Mouse (Mus musculus) brain, adult 2 months (tissue): ENCODE data around the gene Tln2.

ENCODE experiments used
- DNase-seq: peaks from one replicate; pipeline ENCODE4 v3.0.0; 2011; ENCODE audit warnings: low read depth, low spot score

The Tln2 gene

GRCm38 (mm10) chr9:67209451-67209850 is 350.1 kb downstream of the Tln2 start:
- DNase-seq: peak; percentile 76

- DNase-seq: no peak
Measured at GRCm38 (mm10) chr9:67208420-67208819, 351.1 kb downstream of the Tln2 start.

- no peak for DNase-seq
Measured at GRCm38 (mm10) chr9:67205175-67205574, 354.3 kb downstream of the Tln2 start.

GRCm38 (mm10) chr9:67196609-67197008 is 362.9 kb downstream of the Tln2 start:
- DNase-seq: peak; percentile 55

- peak; percentile 21 for DNase-seq
Measured at GRCm38 (mm10) chr9:67195306-67195705, 364.2 kb downstream of the Tln2 start.

GRCm38 (mm10) chr9:67191488-67192331 is 367.8 kb downstream of the Tln2 start:
- DNase-seq: no peak

- DNase-seq: peak; percentile 70
Measured at GRCm38 (mm10) chr9:67187686-67188085, 371.8 kb downstream of the Tln2 start.

GRCm38 (mm10) chr9:67187182-67187581 is 372.3 kb downstream of the Tln2 start:
- no peak for DNase-seq

GRCm38 (mm10) chr9:67184556-67184955 is 374.9 kb downstream of the Tln2 start:
- no peak for DNase-seq

- DNase-seq: no peak
Measured at GRCm38 (mm10) chr9:67183520-67183919, 376.0 kb downstream of the Tln2 start.

GRCm38 (mm10) chr9:67182006-67182405 is 377.5 kb downstream of the Tln2 start:
- no peak for DNase-seq

GRCm38 (mm10) chr9:67178709-67179108 is 380.8 kb downstream of the Tln2 start:
- DNase-seq: no peak

- no peak for DNase-seq
Measured at GRCm38 (mm10) chr9:67178203-67178602, 381.3 kb downstream of the Tln2 start.

- no peak for DNase-seq
Measured at GRCm38 (mm10) chr9:67176073-67176472, 383.4 kb downstream of the Tln2 start.

GRCm38 (mm10) chr9:67173816-67174215 is 385.7 kb downstream of the Tln2 start:
- DNase-seq: no peak

GRCm38 (mm10) chr9:67173154-67173553 is 386.3 kb downstream of the Tln2 start:
- DNase-seq: no peak

GRCm38 (mm10) chr9:67171409-67171808 is 388.1 kb downstream of the Tln2 start:
- no peak for DNase-seq

- DNase-seq: no peak
Measured at GRCm38 (mm10) chr9:67170759-67171158, 388.7 kb downstream of the Tln2 start.

GRCm38 (mm10) chr9:67170047-67170446 is 389.5 kb downstream of the Tln2 start:
- DNase-seq: no peak
